Comparison of ENCODE assay signal across 32 mouse cellular contexts in genomic region chr3:152203996-152204395, GRCm38 (mm10). TPM values are rescaled to one million over a fixed set of nuclear protein-coding genes. Genes with fewer than 3 reads are reported as not detected.
A peak's percentile ranks its signal among the peaks of the same experiment; 100 is the strongest.
DNase-seq lines count a peak whose midpoint lies in the region; ATAC-seq and TF ChIP-seq lines count a peak whose summit lies in the region.
"Had no signal": no experiment of that assay in that cellular context is flagged by ENCODE, and none has a peak within 500 bp of the region (broad histone marks: within the 10 kb centered on the region; RNA-seq: fewer than 3 reads in every experiment).

No protein-coding gene starts in this region.

- intact Hi-C loops in heart, postnatal 10 days (cut with DNase I), result no loop called here

- no peak for TF ChIP-seq EP300 in liver, postnatal 0 days (IDR thresholded peaks at IDR 0.05; ENCODE audit: low read depth)

- no peak overlapping the region for H3K9ac ChIP-seq in liver, embryonic 12.5 days
- no peak overlapping the region for H3K9ac ChIP-seq in liver, postnatal 0 days (replicated peaks)
- H3K9ac ChIP-seq: embryonic facial prominence, embryonic 15.5 days; forebrain, embryonic 13.5 days; heart, embryonic 15.5 days; hindbrain, embryonic 15.5 days; lung, embryonic 14.5 days had no signal

- H3K27ac ChIP-seq in liver, embryonic 12.5 days, result peak overlapping the region; percentile 41
- no peak overlapping the region for H3K27ac ChIP-seq in liver, postnatal 0 days (ENCODE audit: low read depth)
- H3K27ac ChIP-seq: embryonic facial prominence, embryonic 10.5 days; embryonic facial prominence, embryonic 15.5 days; forebrain, embryonic 13.5 days; heart, embryonic 15.5 days; hindbrain, embryonic 10.5 days; hindbrain, embryonic 15.5 days; midbrain, embryonic 10.5 days; stomach, postnatal 0 days had no signal

- TF ChIP-seq CTCF in liver, postnatal 0 days (IDR thresholded peaks at IDR 0.05; ENCODE audit: low read depth), result no peak

- ATAC-seq in liver, embryonic 12.5 days, result peak; percentile 28
- ATAC-seq in liver, postnatal 0 days, result no peak
- ATAC-seq: forebrain, embryonic 13.5 days; inflammation-experienced regulatory T-cells, adult 6 months; midbrain, embryonic 16.5 days; Patski had no signal

- peaks cover 9% of the 10 kb centered on the region for H3K36me3 ChIP-seq in liver, embryonic 12.5 days
- no peaks in the 10 kb centered on the region for H3K36me3 ChIP-seq in liver, postnatal 0 days (replicated peaks; ENCODE audit: insufficient read depth, low read length)
- H3K36me3 ChIP-seq: heart, embryonic 15.5 days; hindbrain, embryonic 15.5 days had no signal

- no peaks in the 10 kb centered on the region for H3K27me3 ChIP-seq in liver, embryonic 12.5 days (replicated peaks)
- no peaks in the 10 kb centered on the region for H3K27me3 ChIP-seq in liver, postnatal 0 days (ENCODE audit: insufficient read depth, low read length)
- H3K27me3 ChIP-seq: CH12.LX; embryonic facial prominence, embryonic 15.5 days; forebrain, embryonic 13.5 days; heart, embryonic 15.5 days; hindbrain, embryonic 15.5 days; Patski had no signal

- no peak overlapping the region for H3K4me3 ChIP-seq in liver, embryonic 12.5 days
- H3K4me3 ChIP-seq in liver, postnatal 0 days (ENCODE audit: low read depth, low read length), result no peak overlapping the region
- H3K4me3 ChIP-seq: embryonic facial prominence, embryonic 10.5 days; embryonic facial prominence, embryonic 15.5 days; forebrain, embryonic 13.5 days; heart, embryonic 15.5 days; hindbrain, embryonic 10.5 days; hindbrain, embryonic 15.5 days; midbrain, embryonic 10.5 days had no signal

- H3K9me3 ChIP-seq in liver, embryonic 12.5 days (replicated peaks), result no peaks in the 10 kb centered on the region
- H3K9me3 ChIP-seq in liver, postnatal 0 days (ENCODE audit: low read length), result no peaks in the 10 kb centered on the region
- H3K9me3 ChIP-seq: embryonic facial prominence, embryonic 10.5 days; embryonic facial prominence, embryonic 15.5 days; forebrain, embryonic 13.5 days; heart, embryonic 15.5 days; hindbrain, embryonic 10.5 days; hindbrain, embryonic 15.5 days; midbrain, embryonic 10.5 days had no signal

- WGBS in liver, embryonic 12.5 days (ENCODE audit: insufficient replicate concordance), result 35% methylated on average over 3 of the region's 3 CpGs
- 61% methylated on average over 3 of the region's 3 CpGs for WGBS in liver, postnatal 0 days (ENCODE audit: insufficient replicate concordance)

- H3K4me1 ChIP-seq in liver, embryonic 12.5 days, result peaks cover 41% of the 10 kb centered on the region
- H3K4me1 ChIP-seq in liver, postnatal 0 days (ENCODE audit: insufficient read depth), result peaks cover 5% of the 10 kb centered on the region; the same call in 1 of the 2 replicates

- peak; percentile 25 for DNase-seq in heart, adult 11 months
- DNase-seq in heart, postnatal 10 days, result no peak
- no peak for DNase-seq in liver, postnatal 0 days
- peak; percentile 66 to 78 for DNase-seq in thymus, postnatal 10 days (ENCODE audit: low spot score in 2 of 2)
- no peak for DNase-seq in ovary, postnatal 14 days (ENCODE audit: low spot score)
- DNase-seq in adrenal gland, adult 18-20 months (ENCODE audit: low spot score in 2 of 2), result no peak
- no peak for DNase-seq in cerebellum, adult 11-12 months
- DNase-seq: adrenal gland, adult 2 months; adrenal gland, postnatal 36 days; cerebellum, adult 2 months; cerebellum, postnatal 14 days; gastrocnemius, postnatal 10 days; kidney, adult 8-10 months; kidney, postnatal 10 days; layer of hippocampus, adult 9-11 months; lung, embryonic 14.5 days; lung, postnatal 14 days; right cerebral cortex, adult 18-20 months had no signal

- H3K4me2 ChIP-seq in liver, embryonic 12.5 days, result no peak overlapping the region
- H3K4me2 ChIP-seq in liver, postnatal 0 days (ENCODE audit: low read depth, low read length), result no peak overlapping the region
- H3K4me2 ChIP-seq: embryonic facial prominence, embryonic 15.5 days; forebrain, embryonic 13.5 days; heart, embryonic 15.5 days; hindbrain, embryonic 15.5 days; lung, embryonic 14.5 days had no signal

RNA-seq across cellular contexts. Expression of gene Dnajb4, which starts 6.1 kb away (rescaled TPM):
- 10 to 100 TPM; 70.3 to 70.6 TPM for total RNA-seq in heart, postnatal 10 days (2021)
- 35.7 and 36.3 TPM in 2 replicates for polyA plus RNA-seq in liver, embryonic 12.5 days (2016; fragmentation: Nextera tagmentation; extraction: Ambion mirVana)
- polyA plus RNA-seq in liver, postnatal 0 days (2015; fragmentation: Nextera tagmentation; extraction: Ambion mirVana), result 25.9 and 28.8 TPM in 2 replicates
- 10 to 100 TPM; 75.4 to 76.8 TPM for total RNA-seq in adrenal gland, adult 18-20 months (2021)

RNA-seq across cellular contexts. Expression of gene Fubp1, which starts 6.2 kb away (rescaled TPM):
- total RNA-seq in heart, postnatal 10 days (2021), result 10 to 100 TPM; 82.2 to 90.6 TPM
- 143 and 144 TPM in 2 replicates for polyA plus RNA-seq in liver, embryonic 12.5 days (2016; fragmentation: Nextera tagmentation; extraction: Ambion mirVana)
- polyA plus RNA-seq in liver, postnatal 0 days (2015; fragmentation: Nextera tagmentation; extraction: Ambion mirVana), result 33.5 and 37.1 TPM in 2 replicates
- total RNA-seq in adrenal gland, adult 18-20 months (2021), result 100 to 1,000 TPM; 107 to 113 TPM

RNA-seq across cellular contexts. Expression of gene Gipc2, which starts 38.0 kb away (rescaled TPM):
- 1 to 10 TPM; 3.8 to 5.4 TPM for total RNA-seq in heart, postnatal 10 days (2021)
- 11.3 and 12.3 TPM in 2 replicates for polyA plus RNA-seq in liver, embryonic 12.5 days (2016; fragmentation: Nextera tagmentation; extraction: Ambion mirVana)
- 3.5 and 5.0 TPM in 2 replicates for polyA plus RNA-seq in liver, postnatal 0 days (2015; fragmentation: Nextera tagmentation; extraction: Ambion mirVana)
- under 1 TPM in 1 of 2 experiments, not detected in 1; 0.30 TPM for total RNA-seq in adrenal gland, adult 18-20 months (2021)
- total RNA-seq: neutrophil, adult 5-6 weeks had no signal
- polyA plus RNA-seq: inflammation-experienced regulatory T-cells, adult 6 months had no signal

Comparison
In these comparisons a context has a peak if more than half of its experiments do, and no peak if none do; other contexts are left out.
1. DNase-seq: peak in heart, adult 11 months (single experiment) and thymus, postnatal 10 days (2 of 2); none in heart, postnatal 10 days (0 of 2), liver, postnatal 0 days (single experiment), ovary, postnatal 14 days (single experiment), adrenal gland, adult 18-20 months (0 of 2) and cerebellum, adult 11-12 months (single experiment).